9 mouse cellular contexts compared by ENCODE assay signal in genomic region chr15:77934326-77934725, GRCm38 (mm10). TPM values are rescaled to one million over a fixed set of nuclear protein-coding genes. Genes with fewer than 3 reads are reported as not detected.
DNase-seq lines count a peak whose midpoint lies in the region; ATAC-seq lines count a peak whose summit lies in the region.
"Had no signal": no experiment of that assay in that cellular context is flagged by ENCODE, and none has a peak within 500 bp of the region (broad histone marks: within the 10 kb centered on the region; RNA-seq: fewer than 3 reads in every experiment).

No protein-coding gene starts in this region.

- no peaks in the 10 kb centered on the region for H3K9me3 ChIP-seq in hindbrain, embryonic 12.5 days (replicated peaks)
- H3K9me3 ChIP-seq: heart, embryonic 13.5 days had no signal

- no peak for ATAC-seq in hindbrain, embryonic 12.5 days (ENCODE audit: low FRiP score)
- no peak for ATAC-seq in erythroid progenitor cell, adult 5-6 weeks (replicated peaks; ENCODE audit: low FRiP score, poor library complexity, severe bottlenecking)
- ATAC-seq in inflammation-experienced regulatory T-cells, adult 6 months, result no peak

- H3K4me2 ChIP-seq in hindbrain, embryonic 12.5 days (replicated peaks), result no peak overlapping the region

- WGBS in hindbrain, embryonic 12.5 days, result 82% methylated on average over 11 of the region's 11 CpGs

- DNase-seq in heart, adult 11 months, result peak; percentile 97
- DNase-seq in heart, postnatal 36 days, result no peak
- peak; percentile 33 for DNase-seq in right cerebral cortex, postnatal 4 days
- DNase-seq in right cerebral cortex, postnatal 25 days, result no peak
- no peak for DNase-seq in left cerebral cortex, adult 8-10 months (ENCODE audit: low spot score in 2 of 2)

- intact Hi-C loops in heart, postnatal 36 days (cut with DNase I), result loop anchor here (2.0 to 5.0 kb wide), 3 partner anchors 36 to 243 kb away; partner anchors contain the start of genes Cacng2 and Eif3d

- H3K4me3 ChIP-seq in hindbrain, embryonic 12.5 days, result no peak overlapping the region

- H3K27me3 ChIP-seq in hindbrain, embryonic 12.5 days, result no peaks in the 10 kb centered on the region

- H3K27ac ChIP-seq in hindbrain, embryonic 12.5 days, result no peak overlapping the region
- H3K27ac ChIP-seq: heart, embryonic 13.5 days had no signal

- no peaks in the 10 kb centered on the region for H3K36me3 ChIP-seq in hindbrain, embryonic 12.5 days
- H3K36me3 ChIP-seq: heart, embryonic 13.5 days had no signal

- H3K4me1 ChIP-seq in hindbrain, embryonic 12.5 days, result peaks cover 10% of the 10 kb centered on the region

- 0 out of 2 replicates have a peak overlapping the region, but pooled peaks have one; percentile 18 for H3K9ac ChIP-seq in hindbrain, embryonic 12.5 days
- H3K9ac ChIP-seq: heart, embryonic 13.5 days had no signal

RNA-seq across cellular contexts. Expression of gene Txn2, which starts 5.5 kb away (rescaled TPM):
- total RNA-seq in heart, postnatal 36 days (2021), result 100 to 1,000 TPM; 276 to 279 TPM
- polyA plus RNA-seq in hindbrain, embryonic 12.5 days (2016; fragmentation: Nextera tagmentation; extraction: Ambion mirVana), result 191 and 206 TPM in 2 replicates
- total RNA-seq in erythroid progenitor cell, adult 5-6 weeks (2015; ENCODE audit: low replicate concordance), result 151 and 152 TPM in 2 replicates
- total RNA-seq in erythroid progenitor cell, adult 5-6 weeks (2017; ENCODE audit: low replicate concordance), result 30.3 and 35.2 TPM in 2 replicates
- 100 to 1,000 TPM; 178 to 243 (median 221) TPM for polyA plus RNA-seq in inflammation-experienced regulatory T-cells, adult 6 months (2017; shearing (Covaris generic))
- total RNA-seq in left cerebral cortex, adult 8-10 months (2022), result 100 to 1,000 TPM; 126 to 139 (median 131) TPM

RNA-seq across cellular contexts. Expression of gene Foxred2, which starts 22.2 kb away (rescaled TPM):
- total RNA-seq in heart, postnatal 36 days (2021), result under 1 TPM; 0.44 to 0.57 TPM
- 4.9 and 5.6 TPM in 2 replicates for polyA plus RNA-seq in hindbrain, embryonic 12.5 days (2016; fragmentation: Nextera tagmentation; extraction: Ambion mirVana)
- total RNA-seq in erythroid progenitor cell, adult 5-6 weeks (2015; ENCODE audit: low replicate concordance), result 3.4 and 4.3 TPM in 2 replicates
- total RNA-seq in erythroid progenitor cell, adult 5-6 weeks (2017; ENCODE audit: low replicate concordance), result 1.2 and 1.4 TPM in 2 replicates
- polyA plus RNA-seq in inflammation-experienced regulatory T-cells, adult 6 months (2017; shearing (Covaris generic)), result 1 to 10 TPM; 1.5 to 4.6 (median 2.5) TPM
- total RNA-seq in left cerebral cortex, adult 8-10 months (2022), result 10 to 100 TPM; 12.1 to 15.8 (median 14.5) TPM

RNA-seq across cellular contexts. Expression of gene Eif3d, which starts 36.3 kb away (rescaled TPM):
- total RNA-seq in heart, postnatal 36 days (2021), result 10 to 100 TPM; 63.6 to 73.2 TPM
- polyA plus RNA-seq in hindbrain, embryonic 12.5 days (2016; fragmentation: Nextera tagmentation; extraction: Ambion mirVana), result 194 and 202 TPM in 2 replicates
- total RNA-seq in erythroid progenitor cell, adult 5-6 weeks (2015; ENCODE audit: low replicate concordance), result 85.1 and 85.8 TPM in 2 replicates
- total RNA-seq in erythroid progenitor cell, adult 5-6 weeks (2017; ENCODE audit: low replicate concordance), result 66.9 and 68.2 TPM in 2 replicates
- polyA plus RNA-seq in inflammation-experienced regulatory T-cells, adult 6 months (2017; shearing (Covaris generic)), result 100 to 1,000 TPM; 129 to 182 (median 175) TPM
- total RNA-seq in left cerebral cortex, adult 8-10 months (2022), result 100 to 1,000 TPM in 2 of 4 experiments, 10 to 100 TPM in 2; 87.5 to 106 (median 98.6) TPM

Comparison
In these comparisons a context has a peak if more than half of its experiments do, and no peak if none do; other contexts are left out.
1. DNase-seq: peak in heart, adult 11 months (single experiment) and right cerebral cortex, postnatal 4 days (single experiment); none in heart, postnatal 36 days (0 of 2), right cerebral cortex, postnatal 25 days (single experiment) and left cerebral cortex, adult 8-10 months (0 of 2).